Mouse (Mus musculus) heart, postnatal 4 days (tissue): ENCODE results near the gene Gm49721. TPM values are rescaled to one million over a fixed set of nuclear protein-coding genes. Genes with fewer than 3 reads are reported as not detected.
"Not testable (repeated sequence)": the region's sequence is repeated elsewhere in the genome, so short reads cannot be mapped to it uniquely, and the experiment has no call there.

Experiments used
- DNase-seq: peaks from one replicate; pipeline ENCODE4 v3.0.0; 2021
- total RNA-seq, 2 experiments: library from RNA; stranded (reverse); gene quantifications; 2 replicates each; pipeline ENCODE4 v1.2.3; 2021

Gm49721 gene
- total RNA-seq, 2 experiments from 2014 or later = not detected

DNA sequence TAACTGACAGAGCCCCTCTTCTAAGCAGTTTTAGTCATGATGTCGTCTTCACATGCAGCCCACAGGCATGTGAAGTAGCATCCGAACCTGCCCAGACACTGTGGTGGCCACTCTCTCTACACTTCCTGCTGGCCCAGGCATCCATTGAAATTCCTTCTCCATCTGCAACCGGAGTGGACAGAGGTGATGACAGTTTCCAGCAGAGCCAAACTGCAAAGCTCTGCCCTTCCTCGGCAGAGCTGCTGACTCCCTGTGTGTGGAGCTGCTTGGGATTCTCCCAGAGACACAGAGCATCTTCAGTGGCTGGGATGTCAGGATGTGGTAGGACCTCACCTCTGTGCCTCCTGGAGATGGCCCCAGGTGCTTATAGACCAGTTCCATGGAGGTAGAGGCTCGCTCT is 105.8 kb downstream of the Gm49721 start:
- DNase-seq = not testable (repeated sequence)

DNA sequence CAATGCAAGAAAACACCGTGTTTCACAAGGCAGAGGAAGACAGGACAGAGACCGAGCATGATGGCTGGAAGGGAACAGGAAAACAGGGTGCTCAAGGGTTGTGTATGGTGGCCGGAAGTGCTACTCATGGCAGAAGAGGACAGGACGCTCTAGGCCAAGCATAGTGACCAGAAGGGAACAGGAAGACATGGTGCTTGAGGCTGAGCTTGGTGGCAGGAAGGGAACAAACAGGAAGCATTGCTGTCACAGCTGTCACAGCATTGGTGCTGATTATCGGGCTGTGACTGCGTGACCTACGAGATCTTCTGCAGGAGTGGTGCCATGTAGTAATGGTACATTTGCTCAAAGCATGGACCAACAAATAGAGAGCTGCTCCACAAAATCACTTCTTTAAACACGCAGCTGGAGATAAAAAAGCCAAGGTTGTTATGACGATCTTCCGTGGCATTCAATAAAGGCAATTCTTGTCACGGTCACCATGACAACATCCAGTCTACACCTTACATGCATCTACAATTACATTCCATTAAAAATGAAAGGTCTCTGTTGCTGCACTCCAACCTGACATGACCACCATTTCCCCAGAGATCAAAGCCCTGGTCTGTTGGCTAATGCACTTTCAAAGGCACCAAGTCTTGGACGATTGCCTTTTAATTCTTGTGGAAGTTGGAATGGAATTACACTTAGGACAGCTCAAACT is 106.9 kb downstream of the Gm49721 start:
- not testable (repeated sequence) for DNase-seq

DNA sequence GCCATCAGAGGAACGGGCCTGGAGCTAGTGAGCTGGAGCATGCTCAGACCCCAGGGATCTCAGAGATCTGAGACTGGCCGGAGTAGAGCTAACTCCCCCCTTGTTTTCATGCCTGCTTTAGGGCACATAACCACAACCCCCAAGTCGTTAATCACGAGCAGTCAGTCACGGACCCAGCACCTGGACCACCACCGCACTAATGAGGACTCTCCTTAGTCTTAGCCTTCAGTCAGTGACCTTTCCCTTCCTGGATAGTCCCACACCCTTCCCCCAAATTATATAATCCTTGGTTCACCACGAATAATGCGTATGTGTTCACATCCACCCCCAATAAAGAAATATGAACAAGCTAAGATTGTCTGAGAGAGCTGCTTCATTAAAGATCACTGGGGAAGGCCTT is 108.1 kb downstream of the Gm49721 start:
- not testable (repeated sequence) for DNase-seq

Other genes starting within 250 kb of the Gm49721 start
- 100 to 1,000 TPM; 103 to 104 TPM for gene Ezr, start 196.1 kb upstream of the Gm49721 start, total RNA-seq
- 10 to 100 TPM; 52.6 to 55.3 TPM for gene Rsph3b, start 30.2 kb upstream of the Gm49721 start, total RNA-seq
- gene Tagap1, start 17.7 kb upstream of the Gm49721 start, total RNA-seq = 10 to 100 TPM; 12.1 to 13.0 TPM
- gene Rnaset2b, start 8.3 kb upstream of the Gm49721 start, total RNA-seq = 100 to 1,000 TPM; 167 to 181 TPM
- gene Gm1604a, start 46.7 kb downstream of the Gm49721 start, total RNA-seq = not detected
- gene Rps6ka2, start 191.2 kb downstream of the Gm49721 start, total RNA-seq = 10 to 100 TPM; 26.2 to 31.1 TPM